Mouse (Mus musculus): ENCODE data around the gene Npc2. TPM values are rescaled to one million over a fixed set of nuclear protein-coding genes. Genes with fewer than 3 reads are reported as not detected.

Npc2 gene
- total RNA-seq, 4 experiments from 2014 or later, result 26.0 to 80.4 (median 46.4) TPM

DNA sequence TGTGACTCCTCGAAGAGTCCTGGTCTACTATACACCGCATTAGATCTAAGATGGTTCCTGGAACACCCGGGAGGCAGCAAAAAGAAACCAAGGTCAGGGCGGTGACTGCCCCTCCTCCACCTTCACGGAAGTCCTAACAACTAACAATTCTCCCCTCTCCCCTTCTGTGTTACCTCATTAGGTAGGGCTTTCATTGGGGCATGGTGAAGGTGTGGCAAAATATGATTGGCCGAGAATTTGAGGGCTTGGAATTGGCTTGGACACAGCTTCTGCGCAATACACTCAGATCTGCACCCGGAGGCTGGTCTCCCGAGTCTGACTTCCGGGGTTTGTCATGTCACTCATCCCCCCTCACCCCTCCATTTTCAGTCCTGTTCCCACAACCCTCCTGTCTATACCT lies 44.5 kb downstream of the Npc2 start:
- DNase-seq (ENCODE audit: low spot score in 2 of 2), result no peak

DNA sequence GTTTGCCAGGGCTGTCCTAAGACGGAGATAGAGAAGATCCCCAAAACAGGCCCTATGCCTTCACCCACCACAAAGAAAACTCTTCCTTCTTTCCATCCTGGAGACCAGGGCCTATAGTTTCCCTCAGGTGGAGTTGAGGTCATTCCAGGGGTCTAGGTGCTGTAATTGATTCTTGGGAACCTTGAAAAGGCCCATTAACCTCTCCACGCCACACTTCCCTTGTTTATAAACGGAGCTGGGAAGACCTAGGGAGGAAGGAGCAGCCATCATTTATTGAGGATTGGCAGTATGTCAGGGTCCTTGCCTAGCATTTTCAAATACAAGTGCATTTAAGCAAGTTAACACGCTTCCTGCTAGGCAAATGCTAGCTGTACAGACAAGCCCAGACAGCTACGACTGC lies 45.5 kb downstream of the Npc2 start:
- DNase-seq (ENCODE audit: low spot score in 2 of 2), result no peak

DNA sequence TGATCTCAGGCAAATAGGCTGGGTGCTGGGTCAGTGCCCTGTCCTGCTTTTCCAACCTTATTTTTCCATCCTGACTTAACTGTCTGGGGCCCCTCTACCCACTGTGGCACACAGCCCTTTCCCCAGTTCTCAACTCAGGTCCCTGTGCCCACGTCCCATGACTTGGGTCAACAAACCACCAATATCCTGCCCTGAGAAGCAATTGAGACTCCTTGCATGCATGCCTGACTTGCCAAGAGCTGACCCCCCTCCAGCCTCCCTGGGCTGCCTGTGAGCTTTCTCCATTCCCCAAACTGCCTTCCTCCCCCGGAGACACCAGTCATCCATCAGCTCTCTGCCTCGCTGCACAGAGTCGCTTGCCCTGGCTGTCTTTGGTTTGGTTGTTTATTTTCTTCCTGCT lies 46.0 kb downstream of the Npc2 start:
- no peak for DNase-seq (ENCODE audit: low spot score in 2 of 2)

DNA sequence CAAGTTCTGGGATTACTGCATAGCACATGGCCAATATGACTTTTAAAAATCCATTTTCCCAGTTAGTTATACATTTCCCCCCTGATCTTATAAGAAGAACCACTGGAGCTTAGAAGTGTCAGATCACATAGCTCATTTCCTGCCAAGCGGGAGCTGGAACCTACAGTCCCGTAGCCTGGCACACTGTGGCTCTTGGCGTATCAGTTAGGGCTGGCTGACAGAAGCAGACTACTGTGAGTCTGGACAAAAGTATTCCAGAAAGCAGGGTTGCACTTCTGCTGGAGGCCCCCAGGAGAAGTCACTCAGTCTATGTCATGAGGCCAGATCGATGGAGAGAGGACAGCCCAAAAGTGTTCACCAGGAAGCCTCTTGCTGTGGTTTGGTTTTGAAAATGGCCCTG lies 46.6 kb downstream of the Npc2 start:
- no peak for DNase-seq (ENCODE audit: low spot score in 2 of 2)

DNA sequence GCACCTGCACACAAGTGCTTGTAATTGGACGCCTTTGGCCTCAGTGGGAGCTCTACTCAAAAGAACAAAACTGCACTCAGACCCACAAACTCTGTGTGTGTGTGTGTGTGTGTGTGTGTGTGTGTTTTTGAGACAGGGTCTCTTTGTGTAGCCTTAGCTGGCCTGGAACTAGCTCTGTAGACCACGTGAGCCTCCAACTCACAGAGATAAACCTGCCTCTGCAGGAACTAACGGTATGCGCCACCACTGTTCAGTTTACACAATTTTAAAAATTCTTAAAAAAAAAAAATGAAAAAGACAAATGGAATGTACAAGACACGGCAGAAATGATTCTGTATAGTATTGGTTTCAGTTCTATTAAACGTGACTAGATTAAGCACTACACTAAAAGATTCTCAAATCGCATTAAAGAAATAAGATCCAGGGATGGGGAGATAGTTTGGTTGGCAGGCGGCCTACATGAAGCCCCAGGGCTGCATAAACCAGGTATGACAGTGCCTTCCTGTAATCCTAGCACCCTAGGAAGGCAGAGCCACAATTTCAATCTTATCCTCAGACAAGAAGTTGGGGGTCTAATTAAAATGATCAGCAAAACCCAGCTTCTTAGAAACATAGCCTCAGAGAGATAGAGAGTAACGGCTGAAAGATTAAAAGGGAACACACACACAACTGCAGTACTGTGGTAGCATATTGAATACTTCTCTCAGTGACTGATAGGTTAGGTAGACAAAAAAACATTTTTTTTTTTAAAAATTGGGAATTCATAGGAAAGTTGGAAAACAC lies 54.3 kb downstream of the Npc2 start:
- DNase-seq (ENCODE audit: low spot score in 2 of 2), result no peak

DNA sequence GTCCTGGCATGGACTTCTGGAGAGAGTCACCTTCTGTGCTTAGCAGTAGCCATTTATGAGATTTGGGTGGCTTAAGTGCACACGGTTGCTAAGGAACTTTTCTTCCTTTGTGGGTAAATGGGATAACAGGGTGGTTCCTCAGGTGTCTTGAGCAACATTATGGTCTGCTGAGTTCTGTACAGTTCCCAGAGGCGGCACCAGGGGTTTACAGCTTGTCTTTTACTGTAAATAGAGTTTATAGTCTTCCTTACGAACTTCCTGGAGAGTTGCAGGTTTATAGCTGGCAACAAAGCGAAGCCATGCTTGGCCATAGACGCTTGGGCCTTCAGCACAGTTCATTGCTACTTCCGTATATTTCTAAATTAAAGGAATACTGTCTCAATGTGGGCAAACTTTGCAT lies 58.4 kb downstream of the Npc2 start:
- DNase-seq (ENCODE audit: low spot score in 2 of 2), result no peak

DNA sequence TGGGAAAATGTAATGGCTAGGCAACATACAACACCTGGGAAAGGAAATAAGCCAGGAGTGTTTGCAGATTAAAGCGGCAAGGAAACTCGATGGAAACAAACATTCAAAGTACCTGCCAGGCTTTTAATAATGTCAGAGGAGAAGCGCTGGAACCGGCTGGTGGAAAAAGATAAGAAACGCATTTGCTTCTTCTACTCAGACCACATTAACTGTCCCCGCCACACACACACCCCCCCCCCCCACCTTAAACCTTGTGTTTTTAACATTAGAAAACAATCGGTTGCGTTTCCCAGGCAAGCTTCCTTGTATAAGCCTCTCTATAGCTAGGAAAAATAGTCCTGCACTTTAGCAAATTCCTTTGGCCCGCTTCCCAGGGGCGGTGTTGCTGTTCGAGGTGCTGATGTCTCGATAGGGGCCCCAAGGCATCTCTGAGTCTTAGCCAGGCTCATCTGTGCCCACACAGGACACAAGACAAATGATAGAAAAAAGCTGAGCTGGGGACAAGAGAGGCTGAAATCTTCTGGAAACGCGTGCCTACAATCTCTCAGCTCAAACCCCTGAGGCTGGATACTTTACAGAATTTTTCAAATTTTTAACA lies 63.0 kb downstream of the Npc2 start:
- no peak for DNase-seq (ENCODE audit: low spot score in 2 of 2)

DNA sequence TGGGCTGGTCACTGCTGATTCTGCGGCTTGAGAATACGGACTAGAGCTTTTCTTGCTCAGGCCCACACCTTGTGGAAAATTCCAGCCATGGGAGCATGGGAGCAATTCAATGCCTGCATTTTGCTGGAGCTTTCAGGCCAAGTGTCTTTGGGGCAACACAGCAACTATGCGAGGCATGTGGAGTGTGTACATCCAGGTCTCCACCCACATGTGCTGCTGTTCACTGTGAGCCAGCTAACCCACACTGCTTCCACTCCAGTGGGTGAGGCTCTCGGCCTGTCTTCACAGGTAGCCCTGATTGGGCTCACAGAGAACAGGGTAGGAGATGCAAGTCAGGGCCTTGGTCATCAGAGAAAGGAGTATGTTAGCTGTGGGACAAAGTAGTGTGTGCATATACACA lies 65.1 kb downstream of the Npc2 start:
- no peak for DNase-seq (ENCODE audit: low spot score in 2 of 2)

DNA sequence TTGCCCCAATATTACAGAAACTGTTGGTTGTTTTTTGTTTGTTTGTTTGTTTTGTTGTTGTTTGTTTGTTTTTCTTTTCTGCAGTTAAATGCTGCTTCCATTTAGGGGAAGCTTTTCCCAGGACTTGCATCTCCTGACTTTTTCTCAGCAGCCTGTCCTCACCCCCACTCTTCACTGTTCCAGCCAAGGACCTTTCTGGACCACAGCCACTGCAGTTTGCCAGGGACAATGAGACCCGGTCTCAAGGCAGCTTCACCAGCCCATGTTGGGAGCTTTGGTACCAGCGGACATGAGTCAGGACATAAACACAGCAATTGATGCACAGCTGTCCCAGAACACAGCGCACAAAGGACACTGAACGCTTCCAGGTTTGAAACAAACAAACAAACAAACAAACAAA lies 66.1 kb downstream of the Npc2 start:
- DNase-seq (ENCODE audit: low spot score in 2 of 2), result no peak

Other genes with a start within 250 kb of the Npc2 start
- under 1 TPM; 0.17 to 0.37 (median 0.24) TPM for gene Vsx2, start 203.4 kb downstream of the Npc2 start, total RNA-seq (2022)
- gene Abcd4, start 155.7 kb downstream of the Npc2 start, total RNA-seq (2022), result 10 to 100 TPM; 14.5 to 17.4 (median 15.6) TPM
- not detected for gene Vrtn, start 132.1 kb downstream of the Npc2 start, total RNA-seq (2022)
- 1 to 10 TPM; 5.9 to 8.0 (median 7.5) TPM for gene Syndig1l, start 74.3 kb downstream of the Npc2 start, total RNA-seq (2022)
- 10 to 100 TPM; 52.3 to 58.0 (median 57.2) TPM for gene Isca2, start 99 bp upstream of the Npc2 start, total RNA-seq (2022)
- gene Ltbp2, start 103.4 kb upstream of the Npc2 start, total RNA-seq (2022), result under 1 TPM in 3 of 4 experiments, not detected in 1; 0.20 to 0.33 (median 0.25) TPM
- 10 to 100 TPM; 31.8 to 42.2 (median 38.9) TPM for gene Fcf1, start 197.7 kb upstream of the Npc2 start, total RNA-seq (2022)
- gene Arel1, start 197.7 kb upstream of the Npc2 start, total RNA-seq (2022), result 100 to 1,000 TPM in 2 of 4 experiments, 10 to 100 TPM in 2; 84.3 to 106 (median 98.5) TPM
- 100 to 1,000 TPM; 109 to 145 (median 122) TPM for gene Ylpm1, start 223.2 kb upstream of the Npc2 start, total RNA-seq (2022)

Data from layer of hippocampus, adult 8-10 months (tissue).